Mouse (Mus musculus): Measurements from ENCODE around the gene Prickle3. TPM values are rescaled to one million over a fixed set of nuclear protein-coding genes. Genes with fewer than 3 reads are reported as not detected.

The Prickle3 gene
- total RNA-seq, 2 experiments from 2014 or later = 16.5 to 19.9 TPM

Other genes starting within 250 kb of the Prickle3 start
- gene Foxp3, start 83.6 kb upstream of the Prickle3 start, total RNA-seq (2021) = not detected
- gene Ppp1r3f, start 83.0 kb upstream of the Prickle3 start, total RNA-seq (2021) = 1 to 10 TPM; 2.2 to 2.5 TPM
- gene Ccdc22, start 51.7 kb upstream of the Prickle3 start, total RNA-seq (2021) = 10 to 100 TPM; 11.6 to 11.9 TPM
- gene Cacna1f, start 50.2 kb upstream of the Prickle3 start, total RNA-seq (2021) = not detected
- 1 to 10 TPM; 1.7 to 2.4 TPM for gene Syp, start 18.8 kb upstream of the Prickle3 start, total RNA-seq (2021)
- gene Plp2, start 14.1 kb downstream of the Prickle3 start, total RNA-seq (2021) = 10 to 100 TPM; 41.6 to 54.1 TPM
- gene Magix, start 24.0 kb downstream of the Prickle3 start, total RNA-seq (2021) = 10 to 100 TPM; 24.1 to 26.0 TPM
- gene Gpkow, start 39.9 kb downstream of the Prickle3 start, total RNA-seq (2021) = 10 to 100 TPM; 19.5 to 21.3 TPM
- gene Wdr45, start 57.1 kb downstream of the Prickle3 start, total RNA-seq (2021) = 10 to 100 TPM; 34.4 to 44.8 TPM
- under 1 TPM in 1 of 2 experiments, not detected in 1; 0.42 TPM for gene Gm45208, start 65.0 kb downstream of the Prickle3 start, total RNA-seq (2021)
- gene Praf2, start 71.2 kb downstream of the Prickle3 start, total RNA-seq (2021) = 1 to 10 TPM; 6.5 to 6.9 TPM
- 1 to 10 TPM in 1 of 2 experiments, under 1 TPM in 1; 0.91 to 2.0 TPM for gene Ccdc120, start 93.6 kb downstream of the Prickle3 start, total RNA-seq (2021)
- gene Tfe3, start 105.3 kb downstream of the Prickle3 start, total RNA-seq (2021) = 10 to 100 TPM; 15.0 to 16.8 TPM
- gene Gripap1, start 132.5 kb downstream of the Prickle3 start, total RNA-seq (2021) = 10 to 100 TPM; 24.7 to 26.9 TPM
- gene Kcnd1, start 165.0 kb downstream of the Prickle3 start, total RNA-seq (2021) = under 1 TPM; 0.22 to 0.23 TPM
- 10 to 100 TPM; 25.7 to 28.5 TPM for gene Otud5, start 184.1 kb downstream of the Prickle3 start, total RNA-seq (2021)
- 1 to 10 TPM; 2.2 to 3.1 TPM for gene Pim2, start 221.0 kb downstream of the Prickle3 start, total RNA-seq (2021)
- gene Slc35a2, start 226.8 kb downstream of the Prickle3 start, total RNA-seq (2021) = 10 to 100 TPM; 11.0 to 17.0 TPM
- 10 to 100 TPM; 22.1 to 22.7 TPM for gene Pqbp1, start 242.0 kb downstream of the Prickle3 start, total RNA-seq (2021)
- 10 to 100 TPM; 49.5 to 50.1 TPM for gene Timm17b, start 242.1 kb downstream of the Prickle3 start, total RNA-seq (2021)